Mouse (Mus musculus): ENCODE results near the gene Dnah1.

GRCm38 (mm10) chr14:31232404-31233069 lies 91.2 kb downstream of the Dnah1 start:
- TF ChIP-seq CTCF (conservative IDR thresholded peaks at IDR 0.05; ENCODE audit: low read length) (no peak), NANOG (IDR thresholded peaks at IDR 0.05; ENCODE audit: borderline replicate concordance, low read length) (no peak)

All from E14TG2a.4 (cell line).